Mouse (Mus musculus) midbrain, embryonic 12.5 days (tissue): Measurements from ENCODE around the gene Hoxd11. TPM values are rescaled to one million over a fixed set of nuclear protein-coding genes. Genes with fewer than 3 reads are reported as not detected.

ENCODE experiments used
- ATAC-seq: fragments of 200-750 bp; cut with Nextera tagmentation; 2 replicates; pipeline ENCODE4 v1.8.0; 2017; ENCODE audit warnings: low read depth, moderate TSS enrichment, moderate library complexity; ENCODE audit not compliant: low FRiP score
- H3K27ac ChIP-seq: fragments of 300-500 bp; sonication (generic); replicated peaks from 2 replicates; pipeline ENCODE4 v1.5.1; 2016; ENCODE audit warnings: mild to moderate bottlenecking
- H3K27me3 ChIP-seq: fragments of 300-500 bp; sonication (generic); 2 replicates; pipeline ENCODE4 v1.6.1; 2016; ENCODE audit warnings: mild to moderate bottlenecking
- H3K36me3 ChIP-seq: fragments of 300-500 bp; sonication (generic); 2 replicates; pipeline ENCODE4 v1.6.1; 2016
- H3K4me1 ChIP-seq: fragments of 300-500 bp; sonication (generic); 2 replicates; pipeline ENCODE4 v1.6.1; 2016
- H3K4me2 ChIP-seq: fragments of 300-500 bp; sonication (generic); replicated peaks from 2 replicates; pipeline ENCODE4 v1.6.1; 2016; ENCODE audit warnings: mild to moderate bottlenecking, moderate library complexity
- H3K4me3 ChIP-seq: fragments of 300-500 bp; sonication (generic); 2 replicates; pipeline ENCODE4 v1.5.1; 2016; ENCODE audit warnings: mild to moderate bottlenecking
- H3K9ac ChIP-seq: fragments of 300-500 bp; sonication (generic); replicated peaks from 2 replicates; pipeline ENCODE4 v1.6.1; 2016; ENCODE audit warnings: mild to moderate bottlenecking, moderate library complexity
- H3K9me3 ChIP-seq: fragments of 300-500 bp; sonication (generic); 2 replicates; pipeline ENCODE4 v1.6.1; 2016; ENCODE audit warnings: mild to moderate bottlenecking
- WGBS: fragments of 180-500 bp; shearing (Covaris S2); methylation state at CpG from one replicate; pipeline ENCODE4 v1.1.7; 2016; 5-methylcytosine and 5-hydroxymethylcytosine counted together
- polyA plus RNA-seq: library from polyadenylated mRNA; unstranded; fragments of >200 nt; fragmentation: Nextera tagmentation; extraction: Ambion mirVana; gene quantifications from 2 replicates; pipeline ENCODE4 v1.2.1, GENCODE M21; 2016

Hoxd11 gene
- polyA plus RNA-seq, 1 experiment from 2014 or later, result not detected

DNA sequence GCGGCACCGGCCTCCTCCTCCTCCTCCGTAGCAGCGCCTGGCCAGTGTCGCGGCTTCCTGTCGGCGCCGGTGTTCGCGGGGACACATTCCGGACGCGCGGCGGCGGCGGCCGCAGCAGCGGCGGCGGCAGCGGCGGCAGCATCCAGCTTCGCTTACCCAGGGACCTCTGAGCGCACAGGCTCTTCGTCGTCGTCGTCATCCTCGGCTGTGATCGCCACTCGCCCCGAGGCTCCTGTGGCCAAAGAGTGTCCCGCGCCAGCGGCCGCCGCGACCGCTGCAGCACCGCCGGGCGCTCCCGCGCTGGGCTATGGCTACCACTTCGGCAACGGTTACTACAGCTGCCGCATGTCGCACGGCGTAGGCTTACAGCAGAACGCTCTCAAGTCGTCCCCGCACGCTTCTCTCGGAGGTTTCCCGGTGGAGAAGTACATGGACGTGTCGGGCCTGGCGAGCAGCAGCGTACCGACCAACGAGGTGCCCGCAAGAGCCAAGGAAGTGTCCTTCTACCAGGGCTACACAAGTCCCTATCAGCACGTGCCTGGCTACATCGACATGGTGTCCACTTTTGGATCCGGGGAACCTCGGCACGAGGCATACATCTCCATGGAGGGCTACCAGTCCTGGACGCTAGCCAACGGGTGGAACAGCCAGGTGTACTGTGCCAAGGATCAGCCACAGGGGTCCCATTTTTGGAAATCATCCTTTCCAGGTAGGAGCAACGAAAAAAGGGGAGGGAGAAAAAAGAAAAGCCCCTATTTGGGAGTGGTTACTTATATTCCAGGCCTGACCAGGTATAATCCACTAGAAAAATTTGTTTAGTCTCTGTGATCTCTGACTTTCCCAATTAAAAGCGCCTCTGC is 10.8 kb upstream of the Hoxd11 start:
- Histone ChIP-seq H3K9ac (no peak overlapping the region), H3K4me1 (peaks cover 15% of the 10 kb centered on the region)

DNA sequence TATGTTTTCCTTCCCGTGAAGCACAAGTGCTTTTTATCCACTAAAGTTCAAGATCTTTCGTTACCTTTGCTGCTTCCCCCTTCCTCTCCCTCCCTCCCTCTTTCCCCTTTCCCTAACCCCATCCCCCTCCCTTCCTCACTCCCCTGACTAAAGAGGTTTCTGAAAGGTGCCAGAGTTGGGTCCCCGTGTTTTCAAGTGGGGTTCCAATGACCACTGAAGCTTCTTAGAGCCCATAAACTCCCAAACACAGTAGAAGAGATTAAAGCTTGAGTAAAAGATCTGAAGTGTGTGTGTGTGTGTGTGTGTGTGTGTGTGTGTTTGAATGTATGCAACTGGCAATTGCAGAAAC is 10.2 kb upstream of the Hoxd11 start:
- Histone ChIP-seq H3K4me2 (no peak overlapping the region), H3K36me3 (no peaks in the 10 kb centered on the region), H3K4me3 (no peak overlapping the region), H3K9ac (no peak overlapping the region), H3K27ac (no peak overlapping the region), H3K4me1 (peaks cover 15% of the 10 kb centered on the region), H3K27me3 (peaks cover 94% of the 10 kb centered on the region), H3K9me3 (no peaks in the 10 kb centered on the region)
- WGBS, result 3% methylated on average over 3 of the region's 3 CpGs
- no peak for ATAC-seq

More for the DNA sequence above, 10.8 kb upstream of the Hoxd11 start:
- H3K4me3 ChIP-seq, result peak overlapping the region; percentile 39
- H3K9me3 ChIP-seq, result no peaks in the 10 kb centered on the region
- under 1% methylated on average over 46 of the region's 74 CpGs for WGBS
- peak overlapping the region; percentile 59 for H3K4me2 ChIP-seq
- no peak overlapping the region for H3K27ac ChIP-seq
- no peaks in the 10 kb centered on the region for H3K36me3 ChIP-seq
- no peak; the same call in 1 of the 2 replicates for ATAC-seq
- peaks cover 94% of the 10 kb centered on the region for H3K27me3 ChIP-seq

DNA sequence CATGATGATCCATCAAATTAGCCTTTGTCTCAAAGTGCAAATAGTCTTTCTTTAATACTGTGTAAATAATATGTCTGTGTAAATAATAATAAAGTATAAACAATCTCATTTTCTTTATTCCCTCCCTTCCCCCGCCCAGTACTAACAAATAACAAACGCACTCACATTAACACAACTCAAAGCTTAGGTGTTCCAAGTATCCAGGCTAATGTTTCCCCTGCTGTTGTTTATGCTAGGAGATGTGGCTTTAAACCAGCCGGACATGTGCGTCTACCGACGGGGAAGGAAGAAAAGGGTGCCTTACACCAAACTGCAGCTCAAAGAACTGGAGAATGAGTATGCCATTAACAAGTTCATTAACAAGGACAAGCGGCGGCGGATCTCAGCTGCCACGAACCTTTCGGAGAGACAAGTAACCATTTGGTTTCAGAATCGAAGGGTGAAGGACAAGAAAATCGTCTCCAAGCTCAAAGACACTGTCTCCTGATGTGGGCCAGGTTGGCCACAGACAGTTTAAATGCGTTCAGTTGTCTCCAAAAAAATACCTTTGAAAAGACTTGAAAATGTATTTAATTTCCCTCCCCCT is 9.6 kb upstream of the Hoxd11 start:
- 1% methylated on average over 14 of the region's 14 CpGs for WGBS
- peaks cover 94% of the 10 kb centered on the region for H3K27me3 ChIP-seq
- H3K4me3 ChIP-seq, result no peak overlapping the region
- H3K4me2 ChIP-seq, result no peak overlapping the region
- H3K36me3 ChIP-seq, result no peaks in the 10 kb centered on the region
- H3K9me3 ChIP-seq, result no peaks in the 10 kb centered on the region
- peaks cover 15% of the 10 kb centered on the region for H3K4me1 ChIP-seq
- no peak overlapping the region for H3K9ac ChIP-seq
- no peak for ATAC-seq
- no peak overlapping the region for H3K27ac ChIP-seq

DNA sequence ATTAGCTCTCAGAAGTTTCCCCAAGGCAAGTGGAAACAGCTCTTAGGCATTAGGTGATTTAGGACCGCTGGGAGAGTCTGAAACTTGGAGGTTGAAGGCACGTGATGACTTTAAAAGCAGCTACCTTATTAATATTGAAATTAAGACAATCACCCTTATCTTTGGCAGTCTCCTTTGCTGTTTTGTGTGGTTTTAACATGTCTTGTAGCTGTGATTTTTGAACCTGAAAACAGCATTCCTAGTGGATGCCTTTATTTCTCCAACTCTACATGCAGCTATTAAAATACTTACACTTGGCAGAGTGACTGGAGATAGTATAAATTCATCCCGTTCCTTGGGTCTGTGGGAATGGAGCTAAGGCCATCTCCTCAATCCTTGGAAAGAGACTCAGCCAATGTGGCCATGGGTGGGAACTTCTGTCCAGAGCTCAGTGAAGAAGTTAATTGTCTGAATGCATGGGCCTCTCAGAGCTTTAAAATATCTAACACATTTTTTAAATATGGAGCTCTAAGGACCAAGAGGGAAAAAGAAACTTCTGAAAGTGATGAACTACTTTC is 8.6 kb upstream of the Hoxd11 start:
- Histone ChIP-seq H3K4me1 (peaks cover 15% of the 10 kb centered on the region), H3K4me2 (no peak overlapping the region), H3K27ac (no peak overlapping the region), H3K36me3 (no peaks in the 10 kb centered on the region), H3K4me3 (no peak overlapping the region), H3K27me3 (peaks cover 97% of the 10 kb centered on the region), H3K9ac (no peak overlapping the region), H3K9me3 (no peaks in the 10 kb centered on the region)
- WGBS, result 2% methylated on average over 3 of the region's 3 CpGs
- no peak for ATAC-seq

DNA sequence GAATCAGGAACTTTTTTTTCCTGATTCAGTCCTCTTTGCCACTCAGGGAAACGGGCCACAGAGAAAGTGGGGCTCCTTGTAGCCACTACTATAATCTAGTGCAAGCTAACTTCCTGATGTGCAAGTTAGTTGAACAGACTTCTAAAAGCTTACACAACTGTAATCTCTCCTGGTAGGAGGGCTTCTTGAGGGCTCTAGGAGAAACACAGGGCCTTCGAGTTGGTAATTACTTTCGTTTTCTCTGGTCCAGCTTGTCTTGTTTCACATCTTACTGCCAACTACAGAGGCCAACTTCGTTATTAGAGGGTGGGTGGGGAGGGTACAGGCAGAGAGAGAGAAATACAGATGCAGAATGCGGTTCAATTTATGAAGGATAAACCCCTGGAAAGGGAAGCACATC is 7.5 kb upstream of the Hoxd11 start:
- no peak overlapping the region for H3K4me2 ChIP-seq
- H3K4me3 ChIP-seq, result no peak overlapping the region
- H3K27me3 ChIP-seq, result peaks cover 97% of the 10 kb centered on the region
- peaks cover 15% of the 10 kb centered on the region for H3K4me1 ChIP-seq
- no peak overlapping the region for H3K9ac ChIP-seq
- no peaks in the 10 kb centered on the region for H3K36me3 ChIP-seq
- 0% methylated on average over 5 of the region's 5 CpGs for WGBS
- ATAC-seq, result no peak
- H3K27ac ChIP-seq, result no peak overlapping the region
- no peaks in the 10 kb centered on the region for H3K9me3 ChIP-seq

DNA sequence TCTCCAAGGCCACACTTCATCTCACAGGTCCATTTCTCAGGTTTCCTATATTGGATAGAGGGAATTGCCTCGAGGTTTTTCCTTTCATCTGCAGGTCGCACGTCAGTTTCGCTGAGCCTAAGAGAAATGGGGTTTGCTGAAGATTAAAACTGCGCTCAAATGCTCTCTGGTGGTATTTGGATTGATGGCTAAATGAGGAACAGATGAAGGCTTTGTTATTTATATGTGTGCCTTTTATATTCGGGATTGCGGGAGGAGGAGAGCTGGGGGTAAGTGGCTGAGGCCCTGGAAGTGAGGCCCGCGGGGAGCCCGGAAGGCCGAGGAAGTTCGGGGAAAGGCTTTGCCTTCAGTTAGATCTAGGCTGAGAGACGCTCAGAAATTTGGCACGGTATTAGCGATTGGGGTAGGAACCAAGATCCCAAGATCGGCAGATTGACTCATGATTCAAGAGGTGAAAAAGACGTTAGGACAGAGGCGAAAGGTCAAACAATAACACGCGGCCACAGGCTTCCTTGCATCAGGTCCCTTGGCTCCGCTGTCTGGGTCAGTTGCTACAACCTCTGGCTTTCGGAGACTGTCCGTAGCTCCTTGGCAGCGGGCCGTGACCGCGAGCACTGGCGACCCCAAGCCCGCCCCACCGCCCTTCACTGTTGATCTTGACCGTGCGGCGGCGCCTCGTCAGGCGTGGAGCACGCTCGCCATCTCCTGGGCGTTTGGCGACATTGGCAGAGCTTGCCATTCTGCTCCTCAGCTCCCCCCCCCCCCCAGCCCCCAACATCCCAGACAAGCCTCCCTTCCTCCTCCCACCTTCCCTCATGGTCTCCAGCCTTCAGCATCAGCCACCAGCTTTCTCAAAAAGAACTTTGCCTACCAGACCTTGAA is 6.6 kb upstream of the Hoxd11 start:
- Histone ChIP-seq H3K4me2 (peak overlapping the region; percentile 47), H3K4me1 (peaks cover 14% of the 10 kb centered on the region), H3K27ac (no peak overlapping the region), H3K4me3 (peak overlapping the region; percentile 27), H3K9me3 (no peaks in the 10 kb centered on the region), H3K27me3 (peaks cover 96% of the 10 kb centered on the region), H3K36me3 (no peaks in the 10 kb centered on the region), H3K9ac (no peak overlapping the region)
- WGBS, result under 1% methylated on average over 39 of the region's 40 CpGs
- ATAC-seq, result peak; percentile 52; the same call in 1 of the 2 replicates

DNA sequence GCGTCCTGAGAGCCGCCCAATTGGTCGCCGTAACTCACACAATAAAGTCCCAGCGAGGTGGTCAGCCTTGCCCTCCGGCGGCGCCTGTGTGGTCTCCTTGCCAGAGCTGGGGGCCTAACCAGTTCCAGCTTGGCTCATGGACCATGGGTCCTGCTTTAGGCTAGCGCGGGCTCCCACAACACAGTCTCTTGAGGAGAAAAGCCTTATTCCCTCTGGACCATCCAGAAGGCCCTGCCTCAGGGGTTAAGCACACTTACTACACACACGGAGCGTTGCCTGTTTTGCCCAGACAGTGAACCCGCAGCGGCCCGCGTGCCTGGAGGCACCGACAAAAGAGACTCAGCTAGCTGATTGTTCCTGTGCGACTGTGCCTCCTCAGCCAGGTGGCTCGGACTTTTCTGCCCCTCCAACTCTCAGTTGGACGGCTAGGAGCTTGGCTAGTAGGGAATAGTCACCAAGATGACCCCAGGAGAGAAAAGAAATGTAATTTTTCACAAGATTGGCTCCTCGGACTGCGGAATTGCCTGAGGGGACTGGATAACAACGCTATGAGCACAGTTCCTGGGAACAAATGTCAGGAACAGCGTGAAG is 5.4 kb upstream of the Hoxd11 start:
- H3K27ac ChIP-seq, result no peak overlapping the region
- H3K9me3 ChIP-seq, result no peaks in the 10 kb centered on the region
- ATAC-seq, result no peak
- WGBS, result 1% methylated on average over 24 of the region's 24 CpGs
- no peak overlapping the region for H3K9ac ChIP-seq
- H3K4me1 ChIP-seq, result peaks cover 4% of the 10 kb centered on the region
- no peaks in the 10 kb centered on the region for H3K36me3 ChIP-seq
- H3K4me3 ChIP-seq, result no peak overlapping the region
- H3K27me3 ChIP-seq, result peaks cover 96% of the 10 kb centered on the region
- no peak overlapping the region for H3K4me2 ChIP-seq

DNA sequence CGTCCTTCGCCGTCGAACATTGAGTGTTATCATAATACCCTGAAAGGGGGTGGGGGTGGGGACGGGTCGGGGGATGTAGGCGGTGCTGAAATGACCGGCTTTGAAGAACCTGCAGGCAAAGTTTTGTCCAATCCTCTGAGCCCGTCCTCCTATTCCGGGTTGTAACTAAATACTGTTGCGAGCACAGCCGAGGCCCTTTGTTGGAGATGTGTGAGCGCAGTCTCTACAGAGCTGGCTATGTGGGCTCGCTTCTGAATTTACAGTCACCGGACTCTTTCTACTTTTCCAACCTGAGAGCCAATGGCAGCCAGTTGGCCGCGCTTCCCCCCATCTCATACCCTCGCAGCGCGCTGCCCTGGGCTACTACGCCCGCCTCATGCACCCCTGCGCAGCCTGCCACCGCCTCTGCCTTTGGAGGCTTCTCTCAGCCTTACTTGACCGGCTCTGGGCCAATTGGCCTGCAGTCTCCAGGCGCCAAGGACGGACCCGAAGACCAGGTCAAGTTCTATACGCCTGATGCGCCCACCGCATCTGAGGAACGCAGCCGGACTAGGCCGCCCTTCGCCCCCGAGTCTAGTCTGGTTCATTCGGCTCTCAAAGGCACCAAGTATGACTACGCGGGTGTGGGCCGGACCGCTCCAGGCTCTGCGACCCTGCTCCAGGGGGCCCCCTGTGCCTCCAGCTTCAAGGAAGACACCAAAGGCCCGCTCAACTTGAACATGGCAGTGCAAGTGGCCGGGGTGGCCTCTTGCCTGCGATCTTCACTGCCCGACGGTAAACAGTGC is 4.3 kb upstream of the Hoxd11 start, which contains the start of gene Hoxd12:
Hoxd12 (plus strand) TSS at position 133 of the 785 bp plus-strand sequence.
- Histone ChIP-seq H3K27me3 (peaks cover 96% of the 10 kb centered on the region), H3K4me3 (no peak within 1 kb of the TSS), H3K4me2 (no peak within 1 kb of the TSS), H3K27ac (no peak within 1 kb of the TSS), H3K36me3 (no peaks in the 10 kb centered on the region), H3K9ac (no peak within 1 kb of the TSS), H3K9me3 (no peaks in the 10 kb centered on the region), H3K4me1 (peaks cover 4% of the 10 kb centered on the region)
- 3% methylated on average over 47 of the region's 47 CpGs for WGBS
- no peak for ATAC-seq

DNA sequence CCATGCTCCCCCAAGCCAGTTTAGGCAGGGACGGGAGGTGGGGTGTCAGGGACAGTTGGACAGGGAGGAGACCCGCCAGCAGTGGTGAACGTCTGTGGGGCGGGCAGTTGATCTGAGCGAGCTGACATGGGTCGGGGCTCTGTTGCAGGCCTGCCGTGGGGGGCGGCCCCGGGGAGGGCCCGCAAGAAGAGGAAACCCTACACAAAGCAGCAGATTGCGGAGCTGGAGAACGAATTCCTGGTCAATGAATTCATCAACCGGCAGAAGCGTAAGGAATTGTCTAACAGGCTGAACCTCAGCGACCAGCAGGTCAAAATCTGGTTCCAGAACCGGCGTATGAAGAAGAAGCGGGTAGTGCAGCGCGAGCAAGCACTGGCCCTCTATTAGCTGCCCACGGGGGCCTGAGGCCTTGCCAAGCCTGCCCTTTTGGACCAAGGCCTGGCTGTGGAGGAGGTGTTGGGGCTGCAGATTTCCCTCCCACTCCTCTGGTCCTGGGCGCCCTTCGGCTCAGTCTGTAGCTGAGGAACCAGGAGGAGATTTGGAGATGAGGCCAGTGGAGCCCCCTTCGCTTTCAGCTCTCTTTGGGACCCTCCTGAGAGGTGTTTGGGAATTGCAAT is 3.6 kb upstream of the Hoxd11 start:
- Histone ChIP-seq H3K27ac (no peak overlapping the region), H3K4me1 (peaks cover 4% of the 10 kb centered on the region), H3K4me3 (no peak overlapping the region), H3K9ac (no peak overlapping the region), H3K9me3 (no peaks in the 10 kb centered on the region), H3K27me3 (peaks cover 98% of the 10 kb centered on the region), H3K4me2 (no peak overlapping the region), H3K36me3 (no peaks in the 10 kb centered on the region)
- no peak for ATAC-seq
- WGBS, result 5% methylated on average over 24 of the region's 24 CpGs

DNA sequence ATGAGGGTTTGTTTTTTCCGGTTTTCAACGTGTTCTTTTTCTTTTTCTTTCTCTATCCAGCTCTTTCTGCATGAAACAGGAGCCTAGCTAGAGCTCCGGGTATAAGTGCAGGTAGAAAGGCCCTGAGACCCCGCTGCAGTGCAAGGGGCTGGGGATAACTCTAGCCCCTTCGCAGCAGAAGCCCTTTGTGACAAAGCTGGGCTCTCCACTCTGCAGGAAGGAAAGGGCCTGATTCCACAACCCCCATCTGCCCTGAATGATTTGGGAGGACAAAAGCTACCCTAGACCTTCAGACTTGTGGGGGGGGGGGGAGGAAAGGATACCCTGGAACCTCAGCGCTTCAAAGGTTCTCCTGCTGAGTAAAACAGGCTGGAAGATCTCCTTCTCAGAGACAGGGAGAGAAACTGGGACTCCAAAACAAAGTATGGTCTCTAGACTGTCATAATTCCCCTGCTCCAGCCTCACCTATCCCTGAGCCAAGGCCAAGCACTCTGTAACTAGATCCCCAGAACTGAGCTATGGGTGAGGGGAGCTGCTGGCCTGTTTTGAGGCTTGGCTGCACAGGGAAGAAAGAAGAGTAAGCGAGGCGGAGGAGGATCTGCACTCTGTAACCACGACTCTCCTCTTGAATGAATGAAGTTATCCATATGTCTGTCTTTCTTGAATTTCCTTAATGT is 2.8 kb upstream of the Hoxd11 start:
- Histone ChIP-seq H3K4me1 (peaks cover 4% of the 10 kb centered on the region), H3K27ac (no peak overlapping the region), H3K9ac (no peak overlapping the region), H3K4me3 (no peak overlapping the region), H3K4me2 (no peak overlapping the region), H3K27me3 (peaks cover 99% of the 10 kb centered on the region), H3K36me3 (no peaks in the 10 kb centered on the region), H3K9me3 (no peaks in the 10 kb centered on the region)
- 3% methylated on average over 9 of the region's 9 CpGs for WGBS
- ATAC-seq, result no peak
